Comparison of ENCODE assay signal across 16 mouse cellular contexts in genomic region chr2:7045531-7045930, GRCm38 (mm10).
DNase-seq lines count a peak whose midpoint lies in the region; ATAC-seq and TF ChIP-seq lines count a peak whose summit lies in the region.
"Had no signal": no experiment of that assay in that cellular context is flagged by ENCODE, and none has a peak within 500 bp of the region (broad histone marks: within the 10 kb centered on the region; RNA-seq: fewer than 3 reads in every experiment).

No protein-coding gene starts in this region.

- peaks cover 10% of the 10 kb centered on the region; the same call in 1 of the 2 replicates for H3K9me3 ChIP-seq in midbrain, embryonic 12.5 days
- H3K9me3 ChIP-seq in midbrain, embryonic 16.5 days (replicated peaks; ENCODE audit: control insufficient read depth, low read length, poor library complexity, severe bottlenecking), result peaks cover 5% of the 10 kb centered on the region; the same call in 1 of the 2 replicates
- no peaks in the 10 kb centered on the region for H3K9me3 ChIP-seq in forebrain, postnatal 0 days (ENCODE audit: low read length)
- H3K9me3 ChIP-seq: limb, embryonic 15.5 days had no signal

- TF ChIP-seq CTCF in forebrain, postnatal 0 days (IDR thresholded peaks at IDR 0.05; ENCODE audit: low read depth), result no peak

- H3K4me2 ChIP-seq in midbrain, embryonic 12.5 days (replicated peaks), result no peak overlapping the region
- no peak overlapping the region for H3K4me2 ChIP-seq in midbrain, embryonic 16.5 days (ENCODE audit: low read length)
- H3K4me2 ChIP-seq in forebrain, postnatal 0 days (ENCODE audit: low read depth), result no peak overlapping the region
- H3K4me2 ChIP-seq: limb, embryonic 15.5 days had no signal

- H3K4me3 ChIP-seq in midbrain, embryonic 12.5 days, result no peak overlapping the region
- no peak overlapping the region for H3K4me3 ChIP-seq in midbrain, embryonic 16.5 days (ENCODE audit: low read depth, low read length)
- H3K4me3 ChIP-seq in forebrain, postnatal 0 days (ENCODE audit: low read depth, low read length), result no peak overlapping the region
- H3K4me3 ChIP-seq: embryonic facial prominence, embryonic 10.5 days; limb, embryonic 15.5 days had no signal

- no peaks in the 10 kb centered on the region for H3K36me3 ChIP-seq in midbrain, embryonic 12.5 days
- H3K36me3 ChIP-seq in midbrain, embryonic 16.5 days (ENCODE audit: control insufficient read depth, insufficient read depth, low read length), result no peaks in the 10 kb centered on the region
- no peaks in the 10 kb centered on the region for H3K36me3 ChIP-seq in forebrain, postnatal 0 days (ENCODE audit: insufficient read depth)
- H3K36me3 ChIP-seq: embryonic facial prominence, embryonic 10.5 days; limb, embryonic 15.5 days had no signal

- peak; percentile 5 for DNase-seq in kidney, postnatal 14 days
- DNase-seq in kidney, postnatal 36 days, result no peak
- no peak for DNase-seq in forebrain, postnatal 0 days
- DNase-seq in cerebellum, postnatal 25 days, result no peak
- DNase-seq in gastrocnemius, postnatal 14 days, result no peak
- DNase-seq: adrenal gland, postnatal 10 days; cerebellum, postnatal 14 days; gastrocnemius, postnatal 10 days; heart, postnatal 10 days; liver, postnatal 0 days; thymus, postnatal 14 days had no signal

- no peak for ATAC-seq in midbrain, embryonic 12.5 days (ENCODE audit: low FRiP score, low read depth)
- no peak for ATAC-seq in midbrain, embryonic 16.5 days
- ATAC-seq in forebrain, postnatal 0 days, result peak; percentile 42
- ATAC-seq: intestine, postnatal 0 days; liver, postnatal 0 days had no signal

- H3K27ac ChIP-seq in midbrain, embryonic 12.5 days (replicated peaks), result peak overlapping the region; percentile 39; the same call in 1 of the 2 replicates
- no peak overlapping the region; the same call in 1 of the 2 replicates for H3K27ac ChIP-seq in midbrain, embryonic 16.5 days (ENCODE audit: low read length)
- H3K27ac ChIP-seq in forebrain, postnatal 0 days (ENCODE audit: low read depth, low read length), result peak overlapping the region; percentile 69
- H3K27ac ChIP-seq: embryonic facial prominence, embryonic 10.5 days; limb, embryonic 15.5 days had no signal

- 60% methylated on average over 4 of the region's 4 CpGs for WGBS in midbrain, embryonic 12.5 days
- WGBS in midbrain, embryonic 16.5 days, result 42% methylated on average over 4 of the region's 4 CpGs
- WGBS in forebrain, postnatal 0 days, result 21% methylated on average over 4 of the region's 4 CpGs

- no peaks in the 10 kb centered on the region for H3K27me3 ChIP-seq in midbrain, embryonic 12.5 days
- no peaks in the 10 kb centered on the region for H3K27me3 ChIP-seq in midbrain, embryonic 16.5 days (ENCODE audit: control insufficient read depth, insufficient read depth, low read depth, low read length)
- no peaks in the 10 kb centered on the region for H3K27me3 ChIP-seq in forebrain, postnatal 0 days (ENCODE audit: insufficient read depth, low read length)
- H3K27me3 ChIP-seq: limb, embryonic 15.5 days had no signal

- intact Hi-C loops in gastrocnemius, postnatal 14 days (cut with DNase I; ENCODE audit: low total_unique reads), result no loop called here

- no peaks in the 10 kb centered on the region for H3K4me1 ChIP-seq in midbrain, embryonic 12.5 days
- H3K4me1 ChIP-seq in midbrain, embryonic 16.5 days (ENCODE audit: control insufficient read depth, insufficient read depth, low read length), result peaks cover 3% of the 10 kb centered on the region; the same call in 1 of the 2 replicates
- 0 out of 2 replicates have a peak, but pooled peaks cover 16% of the 10 kb centered on the region for H3K4me1 ChIP-seq in forebrain, postnatal 0 days (ENCODE audit: insufficient read depth)
- H3K4me1 ChIP-seq: embryonic facial prominence, embryonic 10.5 days; limb, embryonic 15.5 days had no signal

- no peak overlapping the region for H3K9ac ChIP-seq in midbrain, embryonic 12.5 days (replicated peaks)
- no peak overlapping the region for H3K9ac ChIP-seq in midbrain, embryonic 16.5 days (ENCODE audit: low read depth, low read length)
- no peak overlapping the region for H3K9ac ChIP-seq in forebrain, postnatal 0 days
- H3K9ac ChIP-seq: limb, embryonic 15.5 days; liver, postnatal 0 days had no signal
